8 mouse cellular contexts compared by ENCODE assay signal in the genomic region with DNA sequence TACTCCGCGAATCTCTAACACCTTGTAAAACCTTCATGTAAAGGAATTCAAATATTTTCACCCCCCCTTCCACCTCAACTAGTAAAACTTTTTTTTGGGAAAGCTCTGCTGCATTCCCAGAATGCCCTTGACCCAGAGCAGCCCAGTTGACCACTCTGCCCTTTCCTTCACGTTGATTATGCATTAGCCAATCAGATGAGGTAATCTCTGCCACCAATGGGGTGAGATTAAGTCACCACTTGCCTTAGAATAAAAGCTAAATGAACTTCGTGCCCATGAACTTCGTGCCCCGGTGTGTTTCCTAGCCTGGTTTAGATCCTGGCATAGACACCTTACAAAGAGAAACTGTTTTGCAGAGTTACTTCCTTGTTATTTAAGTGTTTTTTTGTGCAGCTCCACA. TPM values are rescaled to one million over a fixed set of nuclear protein-coding genes. Genes with fewer than 3 reads are reported as not detected.
DNase-seq lines count a peak whose midpoint lies in the region; ATAC-seq and TF ChIP-seq lines count a peak whose summit lies in the region.

No protein-coding gene starts in this region.

- no peaks in the 10 kb centered on the region for H3K36me3 ChIP-seq in liver, adult 2 months (ENCODE audit: control insufficient read depth, insufficient read depth, low read length)
- H3K36me3 ChIP-seq in forebrain, embryonic 11.5 days (ENCODE audit: control insufficient read depth, insufficient read depth, low read length): no peaks in the 10 kb centered on the region
- H3K36me3 ChIP-seq in kidney, adult 2 months (ENCODE audit: control insufficient read depth, insufficient read depth, low read length): no peaks in the 10 kb centered on the region

- H3K4me3 ChIP-seq in liver, adult 2 months (ENCODE audit: insufficient read depth, low read depth, low read length): peak overlapping the region; percentile 76; the same call in 1 of the 2 replicates
- peak overlapping the region; percentile 69 for H3K4me3 ChIP-seq in forebrain, embryonic 11.5 days (ENCODE audit: low read depth, low read length)
- H3K4me3 ChIP-seq in kidney, adult 2 months (ENCODE audit: insufficient read depth, low read depth, low read length): peak overlapping the region; percentile 97

- TF ChIP-seq POLR2A in liver, adult 2 months (IDR thresholded peaks at IDR 0.05; ENCODE audit: extremely low read depth, insufficient read depth, low read length): no peak
- TF ChIP-seq POLR2A in kidney, adult 2 months (IDR thresholded peaks at IDR 0.05; ENCODE audit: low read depth, low read length): no peak

- H3K9ac ChIP-seq in liver, adult 2 months (ENCODE audit: low read depth, low read length): no peak overlapping the region
- peak overlapping the region; percentile 83 for H3K9ac ChIP-seq in forebrain, embryonic 11.5 days (ENCODE audit: low read length)

- peak; percentile 98 for DNase-seq in liver, adult 2 months (ENCODE audit: extremely low read depth, low read depth, low spot score)
- no peak for DNase-seq in liver
- DNase-seq in forebrain, embryonic 11.5 days (ENCODE audit: low spot score): no peak
- peak; percentile 89 for DNase-seq in kidney, adult 2 months
- DNase-seq in lung, postnatal 36 days: peak; percentile 72
- DNase-seq in ovary, postnatal 10 days (ENCODE audit: low spot score): no peak
- DNase-seq in gastrocnemius, postnatal 10 days: no peak
- no peak for DNase-seq in layer of hippocampus, postnatal 36 days

- WGBS in liver, adult 2 months: 3% methylated on average over 6 of the region's 6 CpGs
- WGBS in forebrain, embryonic 11.5 days: 48% methylated on average over 6 of the region's 6 CpGs
- WGBS in kidney, adult 2 months: 12% methylated on average over 6 of the region's 6 CpGs

- H3K4me2 ChIP-seq in forebrain, embryonic 11.5 days (ENCODE audit: low read depth, low read length, severe bottlenecking): peak overlapping the region; percentile 59

- ATAC-seq in forebrain, embryonic 11.5 days (replicated peaks; ENCODE audit: low FRiP score): no peak

- H3K9me3 ChIP-seq in forebrain, embryonic 11.5 days (ENCODE audit: control insufficient read depth, low read length): no peaks in the 10 kb centered on the region

- H3K4me1 ChIP-seq in liver, adult 2 months (ENCODE audit: control insufficient read depth, insufficient read depth, low read length): peaks cover 11% of the 10 kb centered on the region
- 0 out of 2 replicates have a peak, but pooled peaks cover 2% of the 10 kb centered on the region for H3K4me1 ChIP-seq in forebrain, embryonic 11.5 days (replicated peaks; ENCODE audit: control insufficient read depth, insufficient read depth, low read length)
- peaks cover 7% of the 10 kb centered on the region for H3K4me1 ChIP-seq in kidney, adult 2 months (ENCODE audit: control insufficient read depth, insufficient read depth, low read length)

- H3K27ac ChIP-seq in liver, adult 2 months (replicated peaks; ENCODE audit: insufficient read depth, low read depth, low read length): peak overlapping the region; percentile 92
- no peak overlapping the region for H3K27ac ChIP-seq in forebrain, embryonic 11.5 days (ENCODE audit: low read depth, low read length)
- peak overlapping the region; percentile 99 for H3K27ac ChIP-seq in kidney, adult 2 months (ENCODE audit: insufficient read depth, low read depth, low read length)

- no peaks in the 10 kb centered on the region for H3K79me2 ChIP-seq in liver, adult 2 months (ENCODE audit: control insufficient read depth, insufficient read depth, low read length)

- no peak for TF ChIP-seq CTCF in liver, adult 2 months (IDR thresholded peaks at IDR 0.05; ENCODE audit: low read depth, low read length)
- no peak for TF ChIP-seq CTCF in kidney, adult 2 months (conservative IDR thresholded peaks at IDR 0.05; ENCODE audit: insufficient read depth, insufficient read length, low read depth, low read length)

- no peaks in the 10 kb centered on the region for H3K27me3 ChIP-seq in liver, adult 2 months (ENCODE audit: control insufficient read depth, insufficient read depth, low read length)
- H3K27me3 ChIP-seq in forebrain, embryonic 11.5 days (ENCODE audit: control insufficient read depth, insufficient read depth, low read length): no peaks in the 10 kb centered on the region
- no peaks in the 10 kb centered on the region for H3K27me3 ChIP-seq in kidney, adult 2 months (replicated peaks; ENCODE audit: control insufficient read depth, insufficient read depth, low read length)

RNA-seq across cellular contexts. Expression of gene Cela3a, which starts 20.6 kb away (rescaled TPM):
- not detected in 2 replicates for total RNA-seq in liver, adult 2 months (2014; rRNA removed)
- not detected in 2 replicates for polyA plus RNA-seq in liver, adult 2 months (2012; rRNA removed)
- polyA plus RNA-seq in forebrain, embryonic 11.5 days (2014; fragmentation: Nextera tagmentation; extraction: Ambion mirVana): not detected in 2 replicates
- not detected in 2 replicates for polyA plus RNA-seq in kidney, adult 2 months (2012; rRNA removed)
- not detected for total RNA-seq in gastrocnemius, postnatal 10 days (2021)
- not detected for total RNA-seq in layer of hippocampus, postnatal 36 days (2021)

RNA-seq across cellular contexts. Expression of gene Cdc42, which starts 31.5 kb away (rescaled TPM):
- 124 and 131 TPM in 2 replicates for total RNA-seq in liver, adult 2 months (2014; rRNA removed)
- 35.8 and 36.9 TPM in 2 replicates for polyA plus RNA-seq in liver, adult 2 months (2012; rRNA removed)
- 623 and 626 TPM in 2 replicates for polyA plus RNA-seq in forebrain, embryonic 11.5 days (2014; fragmentation: Nextera tagmentation; extraction: Ambion mirVana)
- 83.5 and 116 TPM in 2 replicates for polyA plus RNA-seq in kidney, adult 2 months (2012; rRNA removed)
- 100 to 1,000 TPM; 256 to 266 TPM for total RNA-seq in gastrocnemius, postnatal 10 days (2021)
- 100 to 1,000 TPM; 302 to 334 TPM for total RNA-seq in layer of hippocampus, postnatal 36 days (2021)

RNA-seq across cellular contexts. Expression of gene Cela3b, which starts 41.4 kb away (rescaled TPM):
- 16.6 and 59.5 TPM in 2 replicates for total RNA-seq in liver, adult 2 months (2014; rRNA removed)
- polyA plus RNA-seq in liver, adult 2 months (2012; rRNA removed): 0.42 and 1.0 TPM in 2 replicates
- not detected in 2 replicates for polyA plus RNA-seq in forebrain, embryonic 11.5 days (2014; fragmentation: Nextera tagmentation; extraction: Ambion mirVana)
- not detected in 2 replicates for polyA plus RNA-seq in kidney, adult 2 months (2012; rRNA removed)
- not detected for total RNA-seq in gastrocnemius, postnatal 10 days (2021)
- total RNA-seq in layer of hippocampus, postnatal 36 days (2021): not detected

Comparison
In these comparisons a context has a peak if more than half of its experiments do, and no peak if none do; other contexts are left out.
1. DNase-seq: peak in liver, adult 2 months (single experiment), kidney, adult 2 months (single experiment) and lung, postnatal 36 days (single experiment); none in liver (single experiment), forebrain, embryonic 11.5 days (single experiment), ovary, postnatal 10 days (single experiment), gastrocnemius, postnatal 10 days (single experiment) and layer of hippocampus, postnatal 36 days (0 of 2).
2. RNA of gene Cela3b, which starts 41.4 kb away (total RNA-seq): 16.6 to 59.5 TPM in liver, adult 2 months; not detected in gastrocnemius, postnatal 10 days and not detected in layer of hippocampus, postnatal 36 days; every median in the first group is over 10 times any median in the second.
3. Peak in every context shown above with its lines, with median percentiles within 50 percentile points of each other: H3K4me3 ChIP-seq.